Mouse (Mus musculus): ENCODE measurements around the gene Nipa2.
"Not testable (repeated sequence)": the region's sequence is repeated elsewhere in the genome, so short reads cannot be mapped to it uniquely, and the experiment has no call there.

Gene Nipa2

GRCm38 (mm10) chr7:55935025-55935424 lies 27.3 kb downstream of the Nipa2 start:
- DNase-seq (ENCODE audit: low spot score) = no peak

- DNase-seq (ENCODE audit: low spot score) = no peak
These were observed 33.6 kb downstream of the Nipa2 start for GRCm38 (mm10) chr7:55928649-55929048.

- no peak for DNase-seq (ENCODE audit: low spot score)
These were observed 35.0 kb downstream of the Nipa2 start for GRCm38 (mm10) chr7:55927262-55927661.

- DNase-seq (ENCODE audit: low spot score) = not testable (repeated sequence)
These were observed 43.9 kb downstream of the Nipa2 start for GRCm38 (mm10) chr7:55918365-55918764.

- no peak for DNase-seq (ENCODE audit: low spot score)
These were observed 50.2 kb downstream of the Nipa2 start for GRCm38 (mm10) chr7:55912118-55912517.

GRCm38 (mm10) chr7:55911371-55911770 lies 50.9 kb downstream of the Nipa2 start:
- no peak for DNase-seq (ENCODE audit: low spot score)

GRCm38 (mm10) chr7:55910356-55910755 lies 51.9 kb downstream of the Nipa2 start:
- no peak for DNase-seq (ENCODE audit: low spot score)

- DNase-seq (ENCODE audit: low spot score) = no peak
These were observed 52.8 kb downstream of the Nipa2 start for GRCm38 (mm10) chr7:55909519-55909918.

GRCm38 (mm10) chr7:55905449-55905848 lies 56.8 kb downstream of the Nipa2 start:
- no peak for DNase-seq (ENCODE audit: low spot score)

GRCm38 (mm10) chr7:55903766-55904165 lies 58.5 kb downstream of the Nipa2 start:
- no peak for DNase-seq (ENCODE audit: low spot score)

GRCm38 (mm10) chr7:55891797-55892196 lies 70.5 kb downstream of the Nipa2 start:
- no peak for DNase-seq (ENCODE audit: low spot score)

- no peak for DNase-seq (ENCODE audit: low spot score)
These were observed 71.5 kb downstream of the Nipa2 start for GRCm38 (mm10) chr7:55890731-55891130.

- DNase-seq (ENCODE audit: low spot score) = no peak
These were observed 72.3 kb downstream of the Nipa2 start for GRCm38 (mm10) chr7:55889996-55890395.

GRCm38 (mm10) chr7:55888603-55889002 lies 73.7 kb downstream of the Nipa2 start:
- DNase-seq (ENCODE audit: low spot score) = no peak

All from embryo, embryonic 10.5 days (tissue).